Mouse (Mus musculus) thymus, postnatal 10 days (tissue): ENCODE measurements around the gene Ccdc8.

Source experiments
- DNase-seq, 2 experiments: peaks; one replicate each; pipeline ENCODE4 v3.0.0; 2021; ENCODE audit warnings: low spot score in 2 of 2

Ccdc8 gene

GRCm38 (mm10) chr7:16976298-16976697 is 16.2 kb upstream of the Ccdc8 start:
- DNase-seq = no peak

GRCm38 (mm10) chr7:16978173-16978572 is 14.3 kb upstream of the Ccdc8 start:
- DNase-seq = no peak

- DNase-seq = no peak
These were observed 13.9 kb upstream of the Ccdc8 start for GRCm38 (mm10) chr7:16978593-16978992.

GRCm38 (mm10) chr7:16980348-16980747 is 12.2 kb upstream of the Ccdc8 start:
- peak; percentile 74 to 84 for DNase-seq

- peak; percentile 85 to 87 for DNase-seq
These were observed 9.5 kb upstream of the Ccdc8 start, which contains the start of gene Gm42372 for GRCm38 (mm10) chr7:16982859-16983568. Gm42372 (plus strand) TSS chr7:16983086.

- no peak for DNase-seq
These were observed 4.9 kb upstream of the Ccdc8 start for GRCm38 (mm10) chr7:16987541-16988149.

GRCm38 (mm10) chr7:16988405-16988804 is 4.1 kb upstream of the Ccdc8 start:
- DNase-seq = no peak

GRCm38 (mm10) chr7:16990006-16990744 is 2.3 kb upstream of the Ccdc8 start:
- peak in 1 of 2 experiments; percentile 33 for DNase-seq

- no peak for DNase-seq
These were observed 642 bp upstream of the Ccdc8 start for GRCm38 (mm10) chr7:16991681-16992450.

- no peak for DNase-seq
These were observed 1.3 kb downstream of the Ccdc8 start for GRCm38 (mm10) chr7:16993651-16994399.

- DNase-seq = no peak
These were observed 1.9 kb downstream of the Ccdc8 start for GRCm38 (mm10) chr7:16994400-16994799.

- no peak for DNase-seq
These were observed 2.8 kb downstream of the Ccdc8 start for GRCm38 (mm10) chr7:16995345-16995744.

GRCm38 (mm10) chr7:16999233-16999632 is 6.7 kb downstream of the Ccdc8 start:
- no peak for DNase-seq

GRCm38 (mm10) chr7:16999650-17000049 is 7.1 kb downstream of the Ccdc8 start:
- DNase-seq = peak; percentile 70 to 92

GRCm38 (mm10) chr7:17002375-17003195 is 10.1 kb downstream of the Ccdc8 start:
- peak; percentile 75 to 89 for DNase-seq

- no peak for DNase-seq
These were observed 10.9 kb downstream of the Ccdc8 start for GRCm38 (mm10) chr7:17003230-17003960.

- DNase-seq = no peak
These were observed 12.2 kb downstream of the Ccdc8 start for GRCm38 (mm10) chr7:17004716-17005115.

- peak; percentile 38 to 53 for DNase-seq
These were observed 14.8 kb downstream of the Ccdc8 start for GRCm38 (mm10) chr7:17007300-17007699.

- peak; percentile 68 to 69 for DNase-seq
These were observed 17.0 kb downstream of the Ccdc8 start for GRCm38 (mm10) chr7:17009326-17010009.
